Mouse (Mus musculus) spleen, postnatal 14 days (tissue): Measurements from ENCODE around the gene Pop4.

Experiments used
- DNase-seq, 2 experiments: peaks; one replicate each; pipeline ENCODE4 v3.0.0; 2021 to 2022; ENCODE audit warnings: low spot score in 2 of 2

The Pop4 gene

GRCm38 (mm10) chr7:38219526-38219925, 51.7 kb downstream of the Pop4 start:
- no peak for DNase-seq

- DNase-seq = no peak
These were observed 52.4 kb downstream of the Pop4 start for GRCm38 (mm10) chr7:38218631-38219367.

GRCm38 (mm10) chr7:38217417-38218171, 53.6 kb downstream of the Pop4 start:
- no peak for DNase-seq

- DNase-seq = no peak
These were observed 55.5 kb downstream of the Pop4 start for GRCm38 (mm10) chr7:38215697-38216096.

GRCm38 (mm10) chr7:38215281-38215680, 55.9 kb downstream of the Pop4 start:
- no peak for DNase-seq

- no peak for DNase-seq
These were observed 56.6 kb downstream of the Pop4 start for GRCm38 (mm10) chr7:38214473-38215214.

- no peak for DNase-seq
These were observed 58.6 kb downstream of the Pop4 start for GRCm38 (mm10) chr7:38212651-38213062.
